Mouse (Mus musculus) adrenal gland, postnatal 10 days (tissue): ENCODE data around the gene Pakap. TPM values are rescaled to one million over a fixed set of nuclear protein-coding genes. Genes with fewer than 3 reads are reported as not detected.

ENCODE experiments used
- DNase-seq: peaks from one replicate; pipeline ENCODE4 v3.0.0; 2021; ENCODE audit warnings: mixed read lengths
- total RNA-seq, 2 experiments: library from RNA; stranded (reverse); gene quantifications; 2 replicates each; pipeline ENCODE4 v1.2.3; 2021

The Pakap gene
- total RNA-seq, 2 experiments from 2014 or later, result 41.1 to 45.9 TPM

DNA sequence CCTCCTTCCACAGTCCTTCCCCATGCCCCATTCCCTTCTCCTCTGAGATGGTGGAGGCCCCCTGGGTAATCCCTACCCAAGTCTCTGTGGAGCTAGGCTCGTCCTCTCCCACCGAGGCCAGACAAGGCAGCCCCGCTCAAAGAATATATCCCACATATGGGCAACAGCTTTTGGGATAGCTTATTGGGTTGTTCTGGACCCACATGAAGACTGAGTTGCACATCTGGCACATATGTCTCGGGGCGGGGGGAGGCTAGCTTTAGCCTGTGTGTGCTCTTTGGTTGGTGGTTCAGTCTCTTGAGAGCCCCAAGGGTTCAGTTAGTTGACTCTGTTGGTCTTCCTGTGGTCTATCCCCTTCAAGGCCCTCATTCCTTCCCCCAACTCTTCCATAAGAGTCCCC lies 58.9 kb downstream of the Pakap start:
- no peak for DNase-seq

GRCm38 (mm10) chr4:57632386-57632785 lies 64.4 kb downstream of the Pakap start:
- no peak for DNase-seq

DNA sequence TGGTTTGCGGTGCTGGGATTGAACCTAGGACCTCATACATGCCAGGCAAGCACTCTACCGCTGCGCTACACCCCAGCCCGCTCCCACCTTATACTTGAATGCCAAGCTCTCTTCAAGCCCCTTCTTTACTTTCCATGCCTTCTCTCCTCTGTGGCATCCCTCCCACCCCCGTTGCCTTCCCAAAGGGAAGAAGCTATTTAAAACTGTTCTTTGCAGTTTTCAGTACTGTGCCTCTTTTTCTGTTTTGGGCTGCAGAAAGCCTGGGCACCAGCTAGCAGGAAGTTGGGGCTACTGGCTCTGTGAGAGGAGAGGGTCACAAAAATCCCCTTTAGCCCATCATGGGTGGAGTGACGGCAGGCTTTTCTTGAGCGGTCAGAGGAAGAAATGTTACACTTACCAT lies 65.1 kb downstream of the Pakap start:
- no peak for DNase-seq

DNA sequence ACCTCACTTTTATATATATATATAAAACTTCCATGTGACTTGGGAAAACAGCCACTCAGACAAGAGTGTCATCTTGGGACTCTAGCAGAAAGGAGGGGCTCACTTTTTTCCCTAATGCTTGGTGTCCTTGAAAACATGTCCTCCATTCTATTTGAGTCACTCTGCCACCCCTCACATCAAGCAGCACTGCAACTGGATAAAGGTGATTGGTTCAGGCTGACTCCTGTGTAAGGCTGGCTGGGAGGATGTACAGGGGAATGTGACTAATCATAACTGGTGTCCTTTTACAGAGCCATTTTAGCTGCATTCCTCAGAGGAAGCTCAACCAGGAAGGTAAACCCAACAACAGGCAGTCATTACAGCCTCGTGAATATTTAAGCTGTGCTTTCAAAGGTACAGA lies 67.0 kb downstream of the Pakap start:
- no peak for DNase-seq

DNA sequence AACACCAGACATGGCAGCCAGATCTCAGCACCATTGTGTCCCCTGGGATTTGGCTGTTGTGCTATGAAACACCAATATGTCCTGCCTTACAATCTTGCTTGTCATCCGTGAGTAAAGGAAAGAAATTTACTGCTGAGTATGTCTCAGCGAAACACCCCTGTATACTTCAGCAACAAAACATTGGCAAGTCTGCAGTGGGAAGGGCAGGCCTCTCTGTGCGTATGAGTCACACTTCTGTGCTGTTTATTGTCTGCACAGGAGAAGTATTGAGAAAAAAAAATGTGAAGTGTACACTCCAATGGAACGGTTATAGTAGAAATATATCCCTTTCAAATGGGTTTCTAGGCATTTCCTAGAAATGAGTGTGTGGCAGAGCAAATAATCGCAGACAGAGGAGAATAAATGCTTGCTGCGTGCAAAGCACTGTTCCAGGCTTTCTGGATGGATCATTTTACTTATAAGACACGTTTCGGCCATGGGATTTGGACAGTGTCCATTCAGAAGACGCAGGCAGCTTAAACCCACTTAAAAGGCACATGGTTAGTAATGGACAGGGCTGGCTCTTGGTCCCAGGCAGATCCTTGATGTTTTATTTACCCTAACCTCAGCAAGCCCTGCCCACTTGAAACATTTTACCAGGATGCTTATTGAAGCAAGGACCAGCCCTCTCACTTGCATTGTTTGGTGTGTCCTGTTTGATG lies 69.0 kb downstream of the Pakap start:
- peak; percentile 42 for DNase-seq

GRCm38 (mm10) chr4:57637636-57638386 lies 69.8 kb downstream of the Pakap start:
- no peak for DNase-seq

DNA sequence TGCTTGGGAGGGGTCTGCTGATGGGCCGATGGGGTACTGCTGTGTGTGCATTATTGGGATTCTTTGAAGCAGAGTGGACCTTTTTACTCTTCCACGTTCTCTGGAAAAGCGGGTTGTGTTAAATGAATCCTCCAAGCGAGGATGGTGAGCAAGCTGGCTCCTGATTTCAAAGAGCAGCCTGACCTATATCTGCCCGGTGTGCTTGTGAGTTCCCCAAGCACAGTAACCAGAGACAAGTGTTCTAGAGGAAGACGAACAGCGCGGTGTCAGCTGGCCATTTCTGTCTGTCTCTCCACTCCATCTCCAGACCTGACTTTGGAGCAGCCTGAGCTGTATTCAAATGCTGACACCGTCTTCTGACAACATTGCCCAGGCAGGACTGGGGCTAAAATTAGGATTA lies 71.0 kb downstream of the Pakap start:
- no peak for DNase-seq

GRCm38 (mm10) chr4:57640222-57640621 lies 72.2 kb downstream of the Pakap start:
- no peak for DNase-seq

DNA sequence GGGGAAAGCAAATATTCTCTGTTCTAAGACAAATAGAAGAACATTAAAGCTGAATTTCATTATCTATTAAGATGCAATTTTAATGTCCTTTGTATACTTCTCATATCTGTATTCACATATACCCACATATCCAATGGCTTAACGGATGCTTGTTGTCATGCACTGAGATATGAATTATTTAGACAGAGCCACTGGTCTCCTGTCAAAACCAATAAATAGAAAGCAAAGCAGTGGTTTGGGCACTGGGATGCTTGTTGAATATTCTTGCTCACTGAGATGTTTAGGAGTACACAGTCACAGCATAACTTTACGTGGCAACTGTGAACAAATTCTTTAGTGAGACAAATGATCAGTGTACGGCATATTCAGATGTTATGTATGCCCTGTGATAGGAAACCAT lies 73.0 kb downstream of the Pakap start:
- no peak for DNase-seq

GRCm38 (mm10) chr4:57650994-57651393 lies 83.0 kb downstream of the Pakap start:
- DNase-seq, result no peak

- DNase-seq, result no peak
These were observed 83.6 kb downstream of the Pakap start for GRCm38 (mm10) chr4:57651547-57651946.

DNA sequence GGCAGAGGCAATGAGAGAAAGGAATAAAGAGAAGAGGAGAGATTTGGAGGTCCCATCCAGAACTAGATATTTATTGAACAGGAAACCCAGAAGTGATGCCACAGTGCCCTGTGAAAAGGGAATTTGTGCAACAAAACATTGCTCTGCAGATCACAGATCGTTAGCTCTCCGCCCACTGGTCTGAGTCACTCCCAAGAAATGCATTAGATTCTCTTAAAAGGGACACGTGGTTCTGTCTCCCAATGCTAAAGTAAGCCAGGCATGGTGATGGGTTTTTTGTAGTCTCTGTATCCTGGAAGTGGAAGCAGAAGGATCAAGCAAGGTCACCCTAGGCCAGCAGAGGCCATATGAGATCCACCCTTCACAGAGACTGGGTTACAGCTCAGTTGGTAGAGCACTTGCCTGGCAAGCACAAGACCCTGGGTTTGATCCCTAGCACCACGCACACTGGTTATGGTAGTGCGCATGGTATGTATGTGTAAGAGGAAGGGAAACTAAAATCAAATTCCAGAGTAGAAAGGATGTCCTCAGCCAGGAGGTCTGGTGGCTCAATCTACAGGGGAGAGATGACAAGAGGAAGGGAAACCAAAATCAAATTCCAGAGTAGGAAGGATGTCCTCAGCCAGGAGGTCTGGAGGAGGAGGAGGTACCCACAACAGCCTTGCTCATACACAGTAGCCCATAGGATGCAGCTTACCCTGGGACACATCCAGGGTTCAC lies 84.4 kb downstream of the Pakap start:
- DNase-seq, result no peak

DNA sequence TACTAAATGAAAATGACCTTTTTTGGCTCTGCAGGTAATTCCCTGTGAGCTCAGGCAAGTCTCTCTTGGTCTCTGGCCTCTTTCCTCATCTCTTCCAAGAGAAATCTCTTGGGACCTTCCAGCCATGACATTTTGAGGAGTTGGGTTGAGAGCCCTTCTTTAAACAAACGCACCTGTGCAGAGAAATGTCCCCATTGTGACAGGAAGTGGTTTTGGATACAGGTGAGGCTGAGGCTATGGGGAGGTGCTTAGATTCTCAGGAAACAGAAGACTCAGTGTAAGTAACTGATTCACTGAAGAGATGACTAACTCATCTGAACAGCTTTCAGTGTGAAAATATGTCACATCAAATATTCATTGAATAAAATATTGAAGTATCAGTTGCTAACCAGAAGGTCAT lies 88.0 kb downstream of the Pakap start:
- DNase-seq, result no peak

DNA sequence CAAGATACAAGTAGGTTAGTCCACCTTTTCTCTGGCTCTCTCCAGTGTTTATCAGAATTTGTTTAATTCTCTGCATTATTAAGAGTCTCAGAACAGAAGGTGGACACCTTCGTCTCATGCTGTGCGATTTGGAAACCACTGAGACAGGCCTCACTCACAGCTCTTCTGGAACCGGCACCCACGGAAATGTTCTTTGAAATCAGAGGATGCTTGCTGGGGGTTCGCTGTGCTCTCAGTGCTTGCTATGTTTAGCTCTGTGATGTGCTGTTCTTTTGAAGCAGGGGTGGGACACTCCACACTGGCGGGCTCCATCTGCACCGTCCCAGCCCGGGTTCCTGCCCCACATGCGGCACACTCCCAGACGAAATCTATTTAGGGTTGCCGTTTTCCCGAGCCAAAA lies 88.4 kb downstream of the Pakap start:
- DNase-seq, result no peak

GRCm38 (mm10) chr4:57656861-57657260 lies 88.9 kb downstream of the Pakap start:
- no peak for DNase-seq

- DNase-seq, result no peak
These were observed 92.5 kb downstream of the Pakap start for GRCm38 (mm10) chr4:57660470-57660869.

DNA sequence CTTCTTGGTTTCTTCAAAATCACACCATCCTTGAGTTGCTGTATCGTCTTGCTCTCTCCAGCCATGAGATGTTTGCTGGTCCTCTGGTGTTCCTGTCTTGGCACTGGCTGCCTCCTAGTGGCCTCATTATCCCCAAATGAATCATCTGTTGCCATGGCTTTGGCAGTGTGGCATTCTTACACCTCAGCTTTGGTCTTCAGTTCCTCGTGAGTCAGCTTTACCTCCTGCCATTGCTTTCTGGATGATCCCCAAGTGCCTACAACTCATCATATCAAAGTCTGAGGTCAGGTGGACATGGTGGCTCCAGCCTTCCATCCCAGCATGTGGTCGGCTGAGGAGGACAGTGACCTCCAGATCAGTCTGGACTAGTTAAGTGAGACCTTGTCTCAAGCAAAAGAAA lies 98.1 kb downstream of the Pakap start:
- no peak for DNase-seq

- DNase-seq, result peak; percentile 39
These were observed 103.0 kb downstream of the Pakap start for GRCm38 (mm10) chr4:57670813-57671469.

- DNase-seq, result no peak
These were observed 104.6 kb downstream of the Pakap start for GRCm38 (mm10) chr4:57672541-57672940.

GRCm38 (mm10) chr4:57672996-57673906 lies 105.3 kb downstream of the Pakap start:
- peak; percentile 93 for DNase-seq

DNA sequence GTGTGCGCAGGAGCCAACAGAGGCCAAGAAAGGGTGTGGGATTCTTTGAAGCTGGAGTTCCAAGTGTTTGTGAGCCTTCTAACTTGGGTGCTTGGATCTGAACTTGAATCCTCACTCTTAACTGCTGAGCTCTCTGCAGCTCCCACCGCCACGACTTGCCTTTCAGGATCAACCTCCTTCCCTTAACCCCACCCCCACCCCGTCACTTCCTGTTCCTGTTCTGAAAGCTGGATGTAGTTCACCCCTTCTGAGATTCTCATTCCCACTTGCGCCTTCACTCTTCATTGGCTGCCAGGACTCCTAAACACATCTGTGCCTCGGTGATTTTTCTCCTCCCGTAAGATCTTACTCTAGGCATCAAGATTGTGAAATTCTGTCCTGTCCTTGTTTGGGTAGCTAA lies 106.4 kb downstream of the Pakap start:
- DNase-seq, result no peak

DNA sequence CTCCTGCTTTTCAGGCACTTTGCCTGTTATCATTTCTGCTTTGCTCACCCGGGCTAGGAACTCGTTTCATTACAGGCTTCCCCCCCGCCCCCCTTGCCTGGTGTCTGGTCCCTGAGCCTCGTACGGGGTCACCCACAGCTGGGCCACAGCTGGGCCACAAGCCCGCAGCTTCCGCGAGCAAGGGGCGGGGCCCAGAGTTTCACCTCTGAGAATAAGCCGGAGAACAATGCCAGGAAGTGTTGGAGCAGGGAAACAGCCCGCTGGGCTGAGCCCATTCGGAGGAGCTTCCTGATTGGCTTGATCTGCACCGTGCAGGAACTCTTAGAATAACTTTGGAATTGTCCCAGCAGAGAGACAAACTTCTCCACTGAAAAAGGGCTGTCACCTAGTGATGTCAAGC lies 107.4 kb downstream of the Pakap start:
- peak; percentile 79 for DNase-seq
